Mouse (Mus musculus) forebrain, postnatal 0 days (tissue): Measurements from ENCODE around the gene Parpbp. TPM values are rescaled to one million over a fixed set of nuclear protein-coding genes. Genes with fewer than 3 reads are reported as not detected.

ENCODE experiments used
- ATAC-seq: fragments of 200-750 bp; cut with Nextera tagmentation; 2 replicates; pipeline ENCODE4 v1.8.0; 2017; ENCODE audit warnings: mild to moderate bottlenecking, moderate library complexity
- DNase-seq: peaks from one replicate; pipeline ENCODE4 v3.0.0-alpha.2; 2015
- H3K27ac ChIP-seq: fragments of 300-500 bp; sonication (generic); 2 replicates; pipeline ENCODE4 v1.5.1; 2014; ENCODE audit warnings: low read depth, mild to moderate bottlenecking, antibody characterized with exemption, low read length, moderate library complexity, mixed read lengths
- H3K27me3 ChIP-seq: fragments of 300-500 bp; sonication (generic); 2 replicates; pipeline ENCODE4 v1.6.1; 2014; ENCODE audit warnings: mild to moderate bottlenecking, low read length, mixed read lengths; ENCODE audit not compliant: insufficient read depth
- H3K36me3 ChIP-seq: fragments of 300-500 bp; sonication (generic); 2 replicates; pipeline ENCODE4 v1.6.1; 2014; ENCODE audit warnings: mild to moderate bottlenecking, moderate library complexity; ENCODE audit not compliant: insufficient read depth
- H3K4me1 ChIP-seq: fragments of 300-500 bp; sonication (generic); 2 replicates; pipeline ENCODE4 v1.6.1; 2014; ENCODE audit warnings: antibody characterized with exemption; ENCODE audit not compliant: insufficient read depth
- H3K4me2 ChIP-seq: fragments of 300-500 bp; sonication (generic); 2 replicates; pipeline ENCODE4 v1.6.1; 2014; ENCODE audit warnings: low read depth, mild to moderate bottlenecking, moderate library complexity
- H3K4me3 ChIP-seq: fragments of 300-500 bp; sonication (generic); 2 replicates; pipeline ENCODE4 v1.5.1; 2014; ENCODE audit warnings: low read depth, low read length, mixed read lengths
- H3K9ac ChIP-seq: fragments of 300-500 bp; sonication (generic); 2 replicates; pipeline ENCODE4 v1.6.1; 2014; ENCODE audit warnings: mild to moderate bottlenecking
- H3K9me3 ChIP-seq: fragments of 300-500 bp; sonication (generic); 2 replicates; pipeline ENCODE4 v1.6.1; 2016; ENCODE audit warnings: low read length
- CTCF ChIP-seq: sonication (generic); IDR thresholded peaks from 2 replicates; pipeline ENCODE4 v1.5.1; 2016; ENCODE audit warnings: antibody characterized with exemption, control low read depth, low read depth
- WGBS: fragments of 180-500 bp; shearing (Covaris S2); extraction: QIAGEN DNeasy Blood & Tissue Kit; methylation state at CpG from one replicate; pipeline ENCODE4 v1.1.7; 2014; 5-methylcytosine and 5-hydroxymethylcytosine counted together
- polyA plus RNA-seq: library from polyadenylated mRNA; unstranded; fragments of >200 nt; fragmentation: Nextera tagmentation; extraction: Ambion mirVana; gene quantifications from 2 replicates; pipeline ENCODE4 v1.2.1, GENCODE M21; 2015
- total RNA-seq: library from RNA; depleted of rRNA; stranded (reverse); fragments of >200 nt; gene quantifications from 2 replicates; pipeline ENCODE4 v1.2.3, GENCODE M21; 2014; rRNA removed

Parpbp gene
- total and polyA plus RNA-seq, 2 experiments from 2014 or later = 1.4 to 6.9 TPM

DNA sequence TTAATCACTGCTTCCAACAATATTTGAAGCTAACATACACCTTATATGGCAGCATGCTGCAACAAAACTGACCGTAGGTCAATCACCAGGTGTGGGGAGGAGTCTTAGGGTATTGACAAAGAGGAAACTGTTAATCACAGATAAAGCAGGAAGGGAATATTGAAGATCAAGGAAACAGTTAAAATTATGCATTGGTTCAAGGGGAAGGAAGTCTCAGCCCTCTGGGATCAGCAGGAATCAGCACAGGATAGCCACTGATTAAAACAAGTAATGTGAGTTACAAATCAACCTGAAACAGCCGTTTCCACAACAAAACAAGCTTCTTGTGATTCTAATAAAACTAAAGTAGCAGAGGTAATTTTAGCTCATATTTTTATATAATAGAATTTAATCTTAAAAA, 81.9 kb downstream of the Parpbp start:
- DNase-seq (no peak), ATAC-seq (no peak)
- H3K9ac ChIP-seq = no peak overlapping the region
- WGBS = 78% methylated on average over 2 of the region's 2 CpGs
- no peak overlapping the region for H3K4me3 ChIP-seq
- no peak overlapping the region for H3K4me2 ChIP-seq
- no peaks in the 10 kb centered on the region for H3K4me1 ChIP-seq
- no peak for TF ChIP-seq CTCF
- H3K27me3 ChIP-seq = no peaks in the 10 kb centered on the region
- no peaks in the 10 kb centered on the region for H3K9me3 ChIP-seq
- no peak overlapping the region for H3K27ac ChIP-seq
- no peaks in the 10 kb centered on the region for H3K36me3 ChIP-seq

DNA sequence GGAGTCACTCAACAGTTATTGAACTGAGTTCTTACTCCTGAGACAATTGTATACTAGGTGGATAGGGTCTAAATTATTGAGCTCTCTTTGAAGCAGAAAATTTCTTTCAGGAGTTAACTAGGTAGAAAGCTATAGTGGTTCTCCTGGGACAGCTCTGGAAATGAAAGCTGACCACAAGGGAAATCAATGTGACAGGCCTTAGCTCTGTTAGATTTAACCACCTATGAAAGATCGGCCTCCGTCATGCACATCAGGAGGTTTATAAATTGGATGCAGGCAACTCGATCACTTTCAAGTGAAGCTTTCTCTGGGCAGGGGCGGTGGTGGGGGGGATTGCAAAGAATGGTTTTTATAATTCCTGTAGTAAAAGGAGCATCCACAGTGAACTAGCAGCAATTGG, 83.3 kb downstream of the Parpbp start:
- H3K9ac ChIP-seq = no peak overlapping the region
- H3K4me3 ChIP-seq = no peak overlapping the region
- 69% methylated on average over 4 of the region's 4 CpGs for WGBS
- no peaks in the 10 kb centered on the region for H3K27me3 ChIP-seq
- ATAC-seq (no peak), DNase-seq (no peak)
- H3K4me1 ChIP-seq = no peaks in the 10 kb centered on the region
- TF ChIP-seq CTCF = no peak
- H3K4me2 ChIP-seq = no peak overlapping the region
- H3K36me3 ChIP-seq = no peaks in the 10 kb centered on the region
- H3K9me3 ChIP-seq = no peaks in the 10 kb centered on the region
- H3K27ac ChIP-seq = no peak overlapping the region

DNA sequence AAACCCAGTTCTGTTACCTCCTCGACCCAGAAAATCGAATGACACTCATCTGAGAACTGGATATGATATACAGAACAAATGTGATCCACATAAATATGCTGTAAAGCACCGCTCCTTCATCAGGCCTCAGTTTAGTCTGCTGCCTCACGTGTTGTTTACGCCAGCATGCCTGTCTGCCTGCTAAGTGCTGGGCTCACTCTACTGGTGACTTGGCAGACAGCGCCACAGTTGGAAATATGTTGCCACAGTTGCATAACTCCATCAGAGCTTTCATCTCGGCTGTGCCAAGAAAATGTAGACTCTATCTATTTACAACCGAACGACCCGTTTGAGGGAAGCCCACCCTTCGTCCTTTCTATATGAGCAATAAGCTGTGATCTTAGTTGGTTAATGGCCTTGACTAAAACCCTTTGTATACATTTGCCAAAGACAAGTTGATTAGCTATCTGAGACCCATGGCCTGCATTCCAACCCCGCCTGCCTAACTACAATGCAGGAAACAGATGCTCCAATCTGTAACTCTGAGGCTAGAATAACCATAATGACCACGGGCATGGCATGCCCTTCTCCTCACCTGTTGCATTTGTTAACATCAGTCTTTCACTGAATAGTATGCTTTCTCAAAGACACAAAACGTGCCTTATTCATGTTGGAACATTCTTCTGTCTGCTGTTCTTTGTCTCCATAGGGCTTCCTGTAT, 89.6 kb downstream of the Parpbp start:
- peak; percentile 90 for ATAC-seq
- 60% methylated on average over 14 of the region's 14 CpGs for WGBS

DNA sequence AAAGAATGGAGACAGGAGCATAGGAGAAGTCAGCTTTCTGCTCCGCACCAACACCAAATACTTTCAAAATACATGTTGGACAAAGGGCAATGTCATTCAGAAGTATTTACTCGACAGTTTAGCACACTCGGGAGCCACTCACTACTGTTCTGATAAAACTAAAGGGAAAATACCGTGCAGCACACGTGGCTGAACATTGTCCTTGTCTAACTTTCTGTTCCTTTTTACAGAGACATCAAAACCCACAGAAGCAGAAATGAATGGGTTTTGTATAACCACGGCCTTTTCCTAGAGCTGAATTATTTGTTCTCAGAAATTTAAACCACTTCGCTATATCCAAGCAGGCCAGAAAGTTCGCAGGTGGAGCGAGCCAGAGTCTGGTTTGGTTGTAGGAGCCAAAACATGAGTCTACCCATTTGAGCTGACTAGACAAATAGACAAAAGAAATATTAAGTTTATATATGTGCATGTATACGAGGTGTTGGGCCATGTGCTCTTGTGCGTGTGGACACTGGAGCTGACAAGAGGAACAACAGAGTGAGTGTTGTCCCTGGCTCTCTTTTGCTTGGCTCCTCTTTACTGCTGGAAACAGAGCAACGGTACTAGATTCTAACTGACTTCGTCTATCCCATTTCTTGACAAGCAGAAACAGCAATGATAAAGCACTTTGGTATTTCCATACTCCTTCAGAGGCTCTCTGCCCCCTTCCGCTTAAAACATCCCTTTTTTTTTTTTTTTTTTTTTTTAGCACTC, 92.3 kb downstream of the Parpbp start:
- no peak overlapping the region for H3K4me2 ChIP-seq
- no peaks in the 10 kb centered on the region for H3K36me3 ChIP-seq
- no peaks in the 10 kb centered on the region for H3K9me3 ChIP-seq
- DNase-seq = no peak
- no peak overlapping the region for H3K27ac ChIP-seq
- H3K4me3 ChIP-seq = no peak overlapping the region
- no peaks in the 10 kb centered on the region for H3K27me3 ChIP-seq
- H3K4me1 ChIP-seq = no peaks in the 10 kb centered on the region
- no peak for TF ChIP-seq CTCF
- WGBS = 79% methylated on average over 14 of the region's 14 CpGs
- ATAC-seq = no peak
- H3K9ac ChIP-seq = no peak overlapping the region

More for the DNA sequence above, 89.6 kb downstream of the Parpbp start:
- Histone ChIP-seq H3K4me1 (no peaks in the 10 kb centered on the region), H3K4me2 (no peak overlapping the region), H3K36me3 (no peaks in the 10 kb centered on the region), H3K9ac (no peak overlapping the region), H3K9me3 (no peaks in the 10 kb centered on the region), H3K27ac (no peak overlapping the region), H3K27me3 (no peaks in the 10 kb centered on the region), H3K4me3 (no peak overlapping the region)
- peak; percentile 80 for DNase-seq
- TF ChIP-seq CTCF = peak; percentile 51

DNA sequence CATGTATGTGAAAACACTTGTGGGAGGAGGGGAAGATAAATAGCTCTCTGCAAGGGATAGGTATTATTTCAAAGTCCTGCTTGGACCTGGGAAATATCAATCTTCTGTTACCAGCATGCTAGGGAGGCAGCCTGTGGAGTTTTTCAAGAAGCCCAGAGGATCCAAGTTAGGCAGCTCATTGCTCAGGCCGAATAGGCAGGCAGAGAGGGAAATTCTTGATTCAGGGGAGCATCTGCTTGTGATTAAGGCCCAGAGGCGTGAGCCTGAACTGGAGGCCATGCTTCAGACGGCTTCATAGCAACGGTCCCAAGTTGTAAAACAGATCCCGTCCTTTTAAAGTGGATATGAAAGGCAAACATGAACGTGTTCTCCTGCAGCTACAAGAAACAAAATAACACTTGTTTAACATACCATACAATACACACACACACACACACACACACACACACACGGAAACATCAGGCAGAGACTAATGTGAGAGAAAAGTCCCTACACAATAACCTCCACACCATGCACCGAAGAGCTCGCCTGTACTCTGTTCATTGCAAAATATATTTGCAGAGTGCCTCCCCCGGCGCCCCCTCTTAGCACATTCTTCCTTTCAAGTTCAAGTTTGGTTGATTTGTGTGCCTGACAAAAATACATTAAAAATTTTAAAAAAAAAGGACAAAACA, 100.5 kb downstream of the Parpbp start:
- Histone ChIP-seq H3K9ac (no peak overlapping the region), H3K4me1 (no peaks in the 10 kb centered on the region), H3K36me3 (no peaks in the 10 kb centered on the region), H3K4me3 (no peak overlapping the region), H3K9me3 (no peaks in the 10 kb centered on the region), H3K27me3 (no peaks in the 10 kb centered on the region), H3K4me2 (no peak overlapping the region), H3K27ac (no peak overlapping the region)
- 79% methylated on average over 11 of the region's 11 CpGs for WGBS
- no peak for DNase-seq
- ATAC-seq = no peak
- no peak for TF ChIP-seq CTCF

DNA sequence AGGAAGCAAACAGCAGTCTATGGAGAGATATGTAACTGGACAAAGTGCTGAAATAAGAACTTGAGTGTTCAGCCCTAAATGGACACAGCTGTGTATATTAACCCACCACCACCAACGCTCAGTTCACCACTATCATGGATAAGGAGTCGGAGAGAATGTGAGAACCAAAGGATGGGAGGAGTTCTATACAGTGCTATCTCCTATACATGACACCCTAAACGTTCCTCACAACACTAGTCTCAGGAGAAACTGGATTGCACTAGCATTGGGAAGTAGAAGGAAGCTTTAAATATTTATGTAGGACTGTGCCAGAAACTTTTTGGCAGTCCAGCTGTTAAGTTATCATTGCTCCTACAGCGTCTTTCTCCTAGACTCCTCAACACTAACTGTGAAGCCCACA, 102.4 kb downstream of the Parpbp start:
- no peak for TF ChIP-seq CTCF

More for the DNA sequence above, 102.4 kb downstream of the Parpbp start:
- H3K4me3 ChIP-seq = no peak overlapping the region
- H3K4me1 ChIP-seq = no peaks in the 10 kb centered on the region
- H3K27ac ChIP-seq = no peak overlapping the region
- no peak overlapping the region for H3K4me2 ChIP-seq
- WGBS = 87% methylated on average over 4 of the region's 4 CpGs
- H3K9ac ChIP-seq = no peak overlapping the region
- ATAC-seq (no peak), DNase-seq (no peak)
- no peaks in the 10 kb centered on the region for H3K9me3 ChIP-seq
- H3K27me3 ChIP-seq = no peaks in the 10 kb centered on the region
- H3K36me3 ChIP-seq = no peaks in the 10 kb centered on the region

Other genes with a start within 250 kb of the Parpbp start
- gene Pmch, start 55.9 kb downstream of the Parpbp start, total RNA-seq = 16.7 and 24.4 TPM in 2 replicates
- gene Pmch, start 55.9 kb downstream of the Parpbp start, polyA plus RNA-seq = 18.9 and 45.7 TPM in 2 replicates
- gene Nup37, start 51 bp upstream of the Parpbp start, total RNA-seq = 15.5 and 18.4 TPM in 2 replicates
- gene Nup37, start 51 bp upstream of the Parpbp start, polyA plus RNA-seq = 18.1 and 19.1 TPM in 2 replicates
- 27.1 and 35.7 TPM in 2 replicates for gene Washc3, start 54.2 kb upstream of the Parpbp start, total RNA-seq
- 40.4 and 49.3 TPM in 2 replicates for gene Washc3, start 54.2 kb upstream of the Parpbp start, polyA plus RNA-seq
- gene Dram1, start 232.1 kb upstream of the Parpbp start, total RNA-seq = 0.62 and 0.85 TPM in 2 replicates
- 0.58 and 0.92 TPM in 2 replicates for gene Dram1, start 232.1 kb upstream of the Parpbp start, polyA plus RNA-seq
- gene Gnptab, start 232.2 kb upstream of the Parpbp start, total RNA-seq = 44.0 and 51.9 TPM in 2 replicates
- gene Gnptab, start 232.2 kb upstream of the Parpbp start, polyA plus RNA-seq = 16.7 and 21.3 TPM in 2 replicates